Mouse (Mus musculus) forebrain, postnatal 0 days (tissue): ENCODE results near the gene 1700008O03Rik. TPM values are rescaled to one million over a fixed set of nuclear protein-coding genes. Genes with fewer than 3 reads are reported as not detected.

Experiments
- ATAC-seq: fragments of 200-750 bp; cut with Nextera tagmentation; 2 replicates; pipeline ENCODE4 v1.8.0; 2017; ENCODE audit warnings: mild to moderate bottlenecking, moderate library complexity
- DNase-seq: peaks from one replicate; pipeline ENCODE4 v3.0.0-alpha.2; 2015
- H3K27ac ChIP-seq: fragments of 300-500 bp; sonication (generic); 2 replicates; pipeline ENCODE4 v1.5.1; 2014; ENCODE audit warnings: low read depth, mild to moderate bottlenecking, antibody characterized with exemption, low read length, moderate library complexity, mixed read lengths
- H3K27me3 ChIP-seq: fragments of 300-500 bp; sonication (generic); 2 replicates; pipeline ENCODE4 v1.6.1; 2014; ENCODE audit warnings: mild to moderate bottlenecking, low read length, mixed read lengths; ENCODE audit not compliant: insufficient read depth
- H3K36me3 ChIP-seq: fragments of 300-500 bp; sonication (generic); 2 replicates; pipeline ENCODE4 v1.6.1; 2014; ENCODE audit warnings: mild to moderate bottlenecking, moderate library complexity; ENCODE audit not compliant: insufficient read depth
- H3K4me1 ChIP-seq: fragments of 300-500 bp; sonication (generic); 2 replicates; pipeline ENCODE4 v1.6.1; 2014; ENCODE audit warnings: antibody characterized with exemption; ENCODE audit not compliant: insufficient read depth
- H3K4me2 ChIP-seq: fragments of 300-500 bp; sonication (generic); 2 replicates; pipeline ENCODE4 v1.6.1; 2014; ENCODE audit warnings: low read depth, mild to moderate bottlenecking, moderate library complexity
- H3K4me3 ChIP-seq: fragments of 300-500 bp; sonication (generic); 2 replicates; pipeline ENCODE4 v1.5.1; 2014; ENCODE audit warnings: low read depth, low read length, mixed read lengths
- H3K9ac ChIP-seq: fragments of 300-500 bp; sonication (generic); 2 replicates; pipeline ENCODE4 v1.6.1; 2014; ENCODE audit warnings: mild to moderate bottlenecking
- H3K9me3 ChIP-seq: fragments of 300-500 bp; sonication (generic); 2 replicates; pipeline ENCODE4 v1.6.1; 2016; ENCODE audit warnings: low read length
- CTCF ChIP-seq: sonication (generic); IDR thresholded peaks from 2 replicates; pipeline ENCODE4 v1.5.1; 2016; ENCODE audit warnings: antibody characterized with exemption, control low read depth, low read depth
- WGBS: fragments of 180-500 bp; shearing (Covaris S2); extraction: QIAGEN DNeasy Blood & Tissue Kit; methylation state at CpG from one replicate; pipeline ENCODE4 v1.1.7; 2014; 5-methylcytosine and 5-hydroxymethylcytosine counted together
- polyA plus RNA-seq: library from polyadenylated mRNA; unstranded; fragments of >200 nt; fragmentation: Nextera tagmentation; extraction: Ambion mirVana; gene quantifications from 2 replicates; pipeline ENCODE4 v1.2.1, GENCODE M21; 2015
- total RNA-seq: library from RNA; depleted of rRNA; stranded (reverse); fragments of >200 nt; gene quantifications from 2 replicates; pipeline ENCODE4 v1.2.3, GENCODE M21; 2014

The 1700008O03Rik gene
- total and polyA plus RNA-seq, 2 experiments from 2014 or later = 3.5 to 7.3 TPM

DNA sequence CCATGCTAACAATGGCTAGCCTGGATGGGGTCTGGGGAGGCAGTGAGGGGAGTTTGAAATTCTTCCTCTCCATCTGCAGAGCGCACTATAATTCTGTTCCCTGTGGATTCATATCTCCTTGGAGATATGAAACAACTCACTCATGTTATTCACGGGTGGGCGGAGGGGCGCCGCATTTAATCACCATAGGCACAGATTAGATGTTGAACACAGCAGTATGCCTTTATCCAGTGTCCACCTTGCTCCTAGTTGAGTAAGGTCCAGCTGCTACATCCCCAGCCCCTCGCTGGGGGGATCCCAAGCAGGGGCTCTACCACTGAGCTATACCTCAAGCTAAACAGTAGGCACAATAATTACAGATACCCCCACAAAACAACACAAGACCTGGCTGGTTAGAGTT lies 30.2 kb downstream of the 1700008O03Rik start:
- no peaks in the 10 kb centered on the region for H3K9me3 ChIP-seq
- no peaks in the 10 kb centered on the region for H3K4me1 ChIP-seq
- no peak overlapping the region for H3K9ac ChIP-seq
- H3K36me3 ChIP-seq = peaks cover 25% of the 10 kb centered on the region
- no peak for TF ChIP-seq CTCF
- H3K27ac ChIP-seq = no peak overlapping the region
- peaks cover 26% of the 10 kb centered on the region for H3K27me3 ChIP-seq
- H3K4me2 ChIP-seq = no peak overlapping the region
- WGBS = 49% methylated on average over 6 of the region's 6 CpGs
- DNase-seq (peak; percentile 16), ATAC-seq (no peak)
- no peak overlapping the region for H3K4me3 ChIP-seq

DNA sequence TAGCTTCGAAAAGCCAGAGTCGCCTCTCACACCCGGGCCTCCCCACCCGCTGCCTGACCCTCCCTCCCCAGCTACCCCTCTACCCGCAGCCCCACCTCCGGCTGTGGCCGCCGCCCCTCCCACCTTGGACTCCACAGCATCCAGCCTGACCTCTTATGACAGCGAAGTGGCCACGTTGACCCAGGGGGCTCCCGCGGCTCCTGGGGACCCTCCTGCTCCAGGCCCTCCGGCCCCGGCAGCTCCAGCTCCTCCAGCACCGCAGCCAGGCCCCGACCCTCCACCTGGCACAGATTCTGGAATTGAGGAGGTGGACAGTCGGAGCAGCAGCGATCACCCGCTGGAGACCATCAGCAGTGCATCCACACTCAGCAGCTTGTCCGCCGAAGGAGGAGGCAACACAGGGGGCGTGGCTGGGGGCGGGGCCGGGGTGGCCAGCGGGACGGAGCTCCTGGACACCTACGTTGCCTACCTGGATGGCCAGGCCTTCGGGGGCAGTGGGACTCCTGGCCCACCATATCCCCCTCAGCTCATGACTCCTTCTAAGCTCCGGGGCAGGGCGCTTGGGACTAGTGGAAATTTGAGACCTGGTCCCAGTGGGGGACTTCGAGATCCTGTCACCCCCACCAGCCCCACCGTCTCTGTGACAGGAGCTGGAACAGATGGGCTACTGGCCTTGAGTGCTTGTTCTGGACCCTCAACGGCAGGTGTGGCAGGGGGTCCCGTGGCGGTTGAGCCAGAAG lies 31.8 kb downstream of the 1700008O03Rik start:
- Histone ChIP-seq H3K27ac (no peak overlapping the region), H3K4me1 (no peaks in the 10 kb centered on the region), H3K36me3 (peaks cover 29% of the 10 kb centered on the region), H3K4me2 (no peak overlapping the region), H3K4me3 (no peak overlapping the region), H3K27me3 (peaks cover 26% of the 10 kb centered on the region), H3K9me3 (no peaks in the 10 kb centered on the region), H3K9ac (no peak overlapping the region)
- ATAC-seq = no peak
- WGBS = 6% methylated on average over 35 of the region's 35 CpGs
- no peak for DNase-seq
- no peak for TF ChIP-seq CTCF

DNA sequence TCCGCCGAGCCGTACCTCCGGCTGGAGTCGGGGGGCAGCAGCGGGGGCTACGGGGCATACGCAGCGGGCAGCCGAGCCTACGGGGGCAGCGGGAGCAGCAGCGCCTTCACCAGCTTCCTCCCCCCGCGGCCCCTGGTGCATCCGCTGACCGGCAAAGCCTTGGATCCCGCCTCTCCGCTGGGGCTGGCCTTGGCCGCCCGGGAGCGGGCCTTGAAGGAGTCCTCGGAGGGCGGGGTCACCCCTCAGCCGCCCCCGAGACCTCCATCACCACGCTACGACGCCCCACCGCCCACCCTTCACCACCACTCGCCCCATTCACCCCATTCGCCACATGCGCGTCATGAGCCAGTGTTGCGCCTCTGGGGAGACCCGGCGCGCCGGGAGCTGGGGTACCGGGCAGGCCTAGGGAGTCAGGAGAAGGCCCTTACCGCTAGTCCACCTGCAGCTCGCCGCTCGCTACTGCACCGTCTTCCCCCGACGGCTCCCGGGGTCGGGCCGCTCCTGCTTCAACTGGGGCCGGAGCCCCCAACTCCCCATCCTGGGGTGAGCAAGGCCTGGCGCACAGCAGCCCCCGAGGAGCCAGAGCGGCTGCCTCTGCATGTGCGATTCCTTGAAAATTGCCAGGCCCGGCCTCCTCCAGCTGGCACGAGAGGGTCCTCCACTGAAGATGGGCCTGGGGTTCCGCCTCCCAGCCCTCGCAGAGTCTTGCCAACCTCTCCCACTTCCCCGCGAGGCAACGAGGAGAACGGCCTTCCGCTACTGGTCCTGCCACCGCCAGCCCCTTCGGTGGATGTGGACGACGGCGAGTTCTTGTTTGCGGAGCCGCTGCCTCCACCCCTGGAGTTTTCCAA lies 32.6 kb downstream of the 1700008O03Rik start:
- no peaks in the 10 kb centered on the region for H3K9me3 ChIP-seq
- no peak overlapping the region for H3K4me3 ChIP-seq
- H3K9ac ChIP-seq = no peak overlapping the region
- H3K36me3 ChIP-seq = peaks cover 37% of the 10 kb centered on the region
- peak; percentile 63 for DNase-seq
- TF ChIP-seq CTCF = 0 out of 2 replicates have a peak, but pooled peaks have one; percentile 3
- H3K27ac ChIP-seq = no peak overlapping the region
- H3K4me1 ChIP-seq = no peaks in the 10 kb centered on the region
- WGBS = 10% methylated on average over 55 of the region's 71 CpGs
- no peak overlapping the region for H3K4me2 ChIP-seq
- H3K27me3 ChIP-seq = peaks cover 26% of the 10 kb centered on the region
- ATAC-seq = peak; percentile 10

DNA sequence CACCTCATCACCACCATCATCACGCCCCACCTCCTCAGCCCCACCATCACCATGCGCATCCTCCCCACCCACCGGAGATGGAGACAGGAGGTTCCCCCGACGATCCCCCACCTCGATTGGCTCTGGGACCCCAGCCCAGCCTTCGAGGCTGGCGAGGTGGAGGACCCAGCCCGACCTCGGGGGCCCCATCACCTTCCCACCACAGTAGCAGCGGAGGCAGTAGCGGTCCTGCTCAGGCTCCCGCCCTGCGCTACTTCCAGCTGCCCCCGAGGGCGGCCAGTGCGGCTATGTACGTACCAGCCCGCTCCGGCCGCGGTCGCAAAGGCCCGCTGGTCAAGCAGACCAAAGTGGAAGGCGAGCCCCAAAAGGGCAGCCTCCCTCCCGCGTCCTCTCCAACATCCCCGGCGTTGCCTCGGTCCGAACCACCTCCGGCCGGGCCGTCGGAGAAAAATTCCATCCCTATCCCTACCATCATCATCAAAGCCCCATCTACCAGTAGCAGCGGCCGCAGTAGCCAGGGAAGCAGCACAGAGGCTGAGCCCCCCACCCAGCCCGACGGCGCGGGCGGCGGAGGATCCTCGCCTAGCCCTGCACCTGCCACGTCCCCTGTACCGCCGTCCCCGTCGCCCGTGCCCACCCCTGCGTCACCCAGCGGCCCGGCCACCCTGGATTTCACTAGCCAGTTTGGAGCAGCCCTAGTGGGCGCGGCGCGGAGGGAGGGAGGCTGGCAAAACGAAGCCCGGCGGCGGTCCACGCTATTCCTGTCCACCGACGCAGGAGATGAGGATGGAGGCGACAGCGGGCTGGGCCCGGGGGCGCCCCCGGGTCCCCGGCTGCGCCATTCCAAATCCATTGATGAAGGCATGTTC lies 33.5 kb downstream of the 1700008O03Rik start:
- ATAC-seq (peak; percentile 2; the same call in 1 of the 2 replicates), DNase-seq (no peak)
- peaks cover 20% of the 10 kb centered on the region for H3K27me3 ChIP-seq
- no peak overlapping the region for H3K9ac ChIP-seq
- no peaks in the 10 kb centered on the region for H3K9me3 ChIP-seq
- no peaks in the 10 kb centered on the region for H3K4me1 ChIP-seq
- H3K27ac ChIP-seq = no peak overlapping the region
- TF ChIP-seq CTCF = no peak
- H3K36me3 ChIP-seq = peaks cover 45% of the 10 kb centered on the region
- 10% methylated on average over 70 of the region's 71 CpGs for whole genome bisulfite sequencing
- no peak overlapping the region for H3K4me2 ChIP-seq
- H3K4me3 ChIP-seq = no peak overlapping the region

DNA sequence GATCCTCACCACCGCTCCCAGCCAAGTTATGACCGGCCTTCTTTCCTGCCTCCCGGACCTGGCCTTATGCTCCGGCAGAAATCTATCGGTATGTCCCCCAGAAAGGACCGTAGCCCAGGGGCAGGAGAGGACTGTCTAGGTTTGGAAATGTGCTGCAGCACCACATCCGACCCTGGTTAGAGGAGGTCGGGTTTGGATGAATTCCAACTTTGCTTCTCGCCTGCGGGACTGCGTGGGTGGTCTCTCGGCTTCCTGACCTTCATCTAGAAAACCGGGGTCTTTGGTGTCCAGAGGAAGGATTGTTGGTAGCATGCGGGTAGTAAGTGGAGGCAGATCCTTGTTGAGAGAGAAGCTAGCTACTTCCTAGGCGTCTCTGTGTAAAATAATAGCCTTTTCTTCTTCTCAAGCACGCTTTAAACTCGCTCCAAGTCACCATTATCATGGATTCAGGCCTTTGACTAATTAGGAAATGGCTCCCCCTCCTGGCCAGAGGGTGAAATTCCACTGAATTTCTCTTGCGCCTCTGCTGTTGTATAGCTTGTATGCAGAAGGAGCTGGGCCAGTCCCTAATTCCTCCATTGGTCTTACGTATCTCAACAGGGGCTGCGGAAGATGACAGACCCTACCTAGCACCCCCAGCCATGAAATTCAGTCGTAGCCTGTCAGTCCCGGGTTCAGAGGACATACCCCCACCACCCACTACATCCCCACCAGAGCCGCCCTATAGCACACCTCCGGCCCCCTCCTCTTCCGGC lies 34.5 kb downstream of the 1700008O03Rik start:
- WGBS = 2% methylated on average over 25 of the region's 25 CpGs
- Histone ChIP-seq H3K9ac (0 out of 2 replicates have a peak overlapping the region, but pooled peaks have one; percentile 4), H3K27me3 (peaks cover 15% of the 10 kb centered on the region), H3K9me3 (no peaks in the 10 kb centered on the region), H3K36me3 (peaks cover 49% of the 10 kb centered on the region), H3K4me1 (no peaks in the 10 kb centered on the region), H3K27ac (no peak overlapping the region), H3K4me2 (peak overlapping the region; percentile 28), H3K4me3 (no peak overlapping the region)
- TF ChIP-seq CTCF = peak; percentile 95
- peak; percentile 95 for DNase-seq
- peak; percentile 76 for ATAC-seq

DNA sequence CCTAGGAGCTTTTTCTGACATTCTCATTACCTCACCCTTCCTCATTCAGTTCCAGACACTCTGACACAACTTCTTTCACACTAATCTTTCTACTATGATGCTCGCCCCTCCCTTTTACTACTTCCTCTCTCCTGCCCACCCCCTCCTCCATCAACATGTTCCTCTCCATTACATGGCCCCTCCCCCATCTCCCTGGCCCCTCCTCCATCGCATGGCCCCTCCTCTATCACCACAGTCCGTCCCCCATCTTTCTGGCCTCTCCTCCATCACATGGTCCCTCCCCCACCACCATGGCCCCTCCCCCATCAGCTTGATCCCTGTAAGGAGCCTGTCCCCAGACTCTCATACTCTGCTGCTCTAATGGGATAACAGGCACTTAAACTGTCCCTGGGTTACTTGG lies 36.6 kb downstream of the 1700008O03Rik start:
- TF ChIP-seq CTCF = no peak
- peaks cover 15% of the 10 kb centered on the region for H3K27me3 ChIP-seq

More for the DNA sequence above, 36.6 kb downstream of the 1700008O03Rik start:
- no peak for ATAC-seq
- no peak overlapping the region for H3K9ac ChIP-seq
- no peaks in the 10 kb centered on the region for H3K9me3 ChIP-seq
- 23% methylated on average over 3 of the region's 3 CpGs for WGBS
- no peak overlapping the region for H3K27ac ChIP-seq
- no peak for DNase-seq
- H3K4me2 ChIP-seq = no peak overlapping the region
- H3K4me1 ChIP-seq = no peaks in the 10 kb centered on the region
- peaks cover 58% of the 10 kb centered on the region for H3K36me3 ChIP-seq
- H3K4me3 ChIP-seq = no peak overlapping the region
